Mouse (Mus musculus): Measurements from ENCODE around the gene Lyzl4. TPM values are rescaled to one million over a fixed set of nuclear protein-coding genes. Genes with fewer than 3 reads are reported as not detected.

Gene Lyzl4
- not detected for total RNA-seq (2021)

- intact Hi-C loops (cut with DNase I), result loop anchor here (2.0 kb wide), 1 partner anchor 37 kb away; no protein-coding TSS in a partner anchor
- DNase-seq, result peak; percentile 86 to 88
These were observed at the start of gene Lyzl4 for GRCm38 (mm10) chr9:121642001-121642400. Gene Lyzl4, minus strand, starts transcription at chr9:121642096.

- intact Hi-C loops (cut with DNase I), result no loop called here
- no peak for DNase-seq
These were observed 48.8 kb upstream of the Lyzl4 start for GRCm38 (mm10) chr9:121690734-121691133.

GRCm38 (mm10) chr9:121690200-121690651 is 48.3 kb upstream of the Lyzl4 start:
- intact Hi-C loops (cut with DNase I), result no loop called here
- DNase-seq, result no peak

- intact Hi-C loops (cut with DNase I), result no loop called here
- DNase-seq, result no peak
These were observed 42.8 kb upstream of the Lyzl4 start for GRCm38 (mm10) chr9:121684702-121685101.

GRCm38 (mm10) chr9:121682037-121682680 is 40.3 kb upstream of the Lyzl4 start:
- no peak for DNase-seq
- intact Hi-C loops (cut with DNase I), result no loop called here

GRCm38 (mm10) chr9:121681191-121681590 is 39.3 kb upstream of the Lyzl4 start:
- intact Hi-C loops (cut with DNase I), result no loop called here
- no peak for DNase-seq

- DNase-seq, result peak; percentile 71 to 80
- intact Hi-C loops (cut with DNase I), result loop anchor here (1.0 to 5.0 kb wide), 4 partner anchors 10 to 432 kb away; partner anchors contain the start of genes Lyzl4 and Vipr1
These were observed 37.7 kb upstream of the Lyzl4 start for GRCm38 (mm10) chr9:121679549-121679948.

- intact Hi-C loops (cut with DNase I), result loop anchor here (5.0 kb wide), 1 partner anchor 430 kb away; no protein-coding TSS in a partner anchor
- DNase-seq, result no peak
These were observed 35.6 kb upstream of the Lyzl4 start for GRCm38 (mm10) chr9:121677476-121677875.

- no peak for DNase-seq
- intact Hi-C loops (cut with DNase I), result loop anchor here (5.0 kb wide), 1 partner anchor 430 kb away; no protein-coding TSS in a partner anchor
These were observed 35.2 kb upstream of the Lyzl4 start for GRCm38 (mm10) chr9:121677069-121677468.

GRCm38 (mm10) chr9:121675556-121675955 is 33.7 kb upstream of the Lyzl4 start:
- intact Hi-C loops (cut with DNase I), result loop anchor here (5.0 kb wide), 1 partner anchor 428 kb away; no protein-coding TSS in a partner anchor
- no peak for DNase-seq

- intact Hi-C loops (cut with DNase I), result loop anchor here (5.0 kb wide), 1 partner anchor 428 kb away; no protein-coding TSS in a partner anchor
- DNase-seq, result no peak
These were observed 33.1 kb upstream of the Lyzl4 start for GRCm38 (mm10) chr9:121675011-121675410.

- DNase-seq, result no peak
- intact Hi-C loops (cut with DNase I), result no loop called here
These were observed 31.8 kb upstream of the Lyzl4 start for GRCm38 (mm10) chr9:121673716-121674115.

GRCm38 (mm10) chr9:121672311-121672710 is 30.4 kb upstream of the Lyzl4 start:
- peak; percentile 72 to 76 for DNase-seq

GRCm38 (mm10) chr9:121671300-121671699 is 29.4 kb upstream of the Lyzl4 start:
- intact Hi-C loops (cut with DNase I), result no loop called here
- peak; percentile 71 to 74 for DNase-seq

More at GRCm38 (mm10) chr9:121672311-121672710, 30.4 kb upstream of the Lyzl4 start:
- intact Hi-C loops (cut with DNase I), result no loop called here

GRCm38 (mm10) chr9:121669348-121669791 is 27.5 kb upstream of the Lyzl4 start:
- DNase-seq, result peak; percentile 82 to 83
- intact Hi-C loops (cut with DNase I), result loop anchor here (1.0 kb wide), 1 partner anchor 10 kb away; no protein-coding TSS in a partner anchor

GRCm38 (mm10) chr9:121667822-121668221 is 25.9 kb upstream of the Lyzl4 start:
- intact Hi-C loops (cut with DNase I), result no loop called here
- no peak for DNase-seq

- intact Hi-C loops (cut with DNase I), result no loop called here
- peak; percentile 40 to 46 for DNase-seq
These were observed 25.2 kb upstream of the Lyzl4 start for GRCm38 (mm10) chr9:121666957-121667630.

GRCm38 (mm10) chr9:121664104-121664503 is 22.2 kb upstream of the Lyzl4 start:
- DNase-seq, result no peak
- intact Hi-C loops (cut with DNase I), result no loop called here

GRCm38 (mm10) chr9:121663467-121663866 is 21.6 kb upstream of the Lyzl4 start:
- DNase-seq, result no peak
- intact Hi-C loops (cut with DNase I), result no loop called here

GRCm38 (mm10) chr9:121659791-121660190 is 17.9 kb upstream of the Lyzl4 start:
- intact Hi-C loops (cut with DNase I), result no loop called here
- DNase-seq, result no peak

- intact Hi-C loops (cut with DNase I), result no loop called here
- no peak for DNase-seq
These were observed 16.4 kb upstream of the Lyzl4 start for GRCm38 (mm10) chr9:121658248-121658647.
